Mouse (Mus musculus): ENCODE measurements around the gene Map4k4. TPM values are rescaled to one million over a fixed set of nuclear protein-coding genes. Genes with fewer than 3 reads are reported as not detected.

Map4k4 gene
- polyA plus RNA-seq, 1 experiment, result 54.5 TPM

- TF ChIP-seq CTCF (IDR thresholded peaks at IDR 0.05; ENCODE audit: low read depth, low read length) (no peak), POLR2A (IDR thresholded peaks at IDR 0.05; ENCODE audit: borderline replicate concordance, low read depth, low read length) (no peak)
- Histone ChIP-seq H3K4me1 (ENCODE audit: control insufficient read depth, insufficient read depth, low read length) (peaks cover 27% of the 10 kb centered on the region), H3K27ac (ENCODE audit: insufficient read depth, low read depth, low read length) (no peak overlapping the region), H3K4me3 (ENCODE audit: insufficient read depth, low read length) (no peak overlapping the region)
Observed at GRCm38 (mm10) chr1:39896581-39896980, 4.1 kb upstream of the Map4k4 start.

GRCm38 (mm10) chr1:39898686-39899085, 2.0 kb upstream of the Map4k4 start:
- Histone ChIP-seq H3K4me1 (ENCODE audit: control insufficient read depth, insufficient read depth, low read length) (peaks cover 36% of the 10 kb centered on the region), H3K27ac (ENCODE audit: insufficient read depth, low read depth, low read length) (no peak overlapping the region), H3K4me3 (ENCODE audit: insufficient read depth, low read length) (no peak overlapping the region)
- TF ChIP-seq POLR2A (IDR thresholded peaks at IDR 0.05; ENCODE audit: borderline replicate concordance, low read depth, low read length), result no peak
- TF ChIP-seq CTCF (IDR thresholded peaks at IDR 0.05; ENCODE audit: low read depth, low read length), result no peak

- Histone ChIP-seq H3K27ac (ENCODE audit: insufficient read depth, low read depth, low read length) (peak overlapping the region; percentile 77), H3K4me1 (ENCODE audit: control insufficient read depth, insufficient read depth, low read length) (peaks cover 37% of the 10 kb centered on the region)
Observed at GRCm38 (mm10) chr1:39901063-39901811, 524 bp downstream of the Map4k4 start.

GRCm38 (mm10) chr1:39901851-39902703, 1.4 kb downstream of the Map4k4 start:
- no peak for TF ChIP-seq POLR2A (IDR thresholded peaks at IDR 0.05; ENCODE audit: borderline replicate concordance, low read depth, low read length)
- no peak for TF ChIP-seq CTCF (IDR thresholded peaks at IDR 0.05; ENCODE audit: low read depth, low read length)
- Histone ChIP-seq H3K4me1 (ENCODE audit: control insufficient read depth, insufficient read depth, low read length) (peaks cover 35% of the 10 kb centered on the region), H3K4me3 (ENCODE audit: insufficient read depth, low read length) (peak overlapping the region; percentile 89), H3K27ac (ENCODE audit: insufficient read depth, low read depth, low read length) (peak overlapping the region; percentile 77)

More at GRCm38 (mm10) chr1:39901063-39901811, 524 bp downstream of the Map4k4 start:
- TF ChIP-seq POLR2A (IDR thresholded peaks at IDR 0.05; ENCODE audit: borderline replicate concordance, low read depth, low read length) (no peak), CTCF (IDR thresholded peaks at IDR 0.05; ENCODE audit: low read depth, low read length) (no peak)
- peak overlapping the region; percentile 89 for H3K4me3 ChIP-seq (ENCODE audit: insufficient read depth, low read length)

GRCm38 (mm10) chr1:39902704-39903151, 2.0 kb downstream of the Map4k4 start:
- Histone ChIP-seq H3K27ac (ENCODE audit: insufficient read depth, low read depth, low read length) (peak overlapping the region; percentile 77; the same call in 1 of the 2 replicates), H3K4me3 (ENCODE audit: insufficient read depth, low read length) (peak overlapping the region; percentile 89), H3K4me1 (ENCODE audit: control insufficient read depth, insufficient read depth, low read length) (peaks cover 38% of the 10 kb centered on the region)
- TF ChIP-seq POLR2A (IDR thresholded peaks at IDR 0.05; ENCODE audit: borderline replicate concordance, low read depth, low read length) (no peak), CTCF (IDR thresholded peaks at IDR 0.05; ENCODE audit: low read depth, low read length) (no peak)

- Histone ChIP-seq H3K27ac (ENCODE audit: insufficient read depth, low read depth, low read length) (no peak overlapping the region), H3K4me1 (ENCODE audit: control insufficient read depth, insufficient read depth, low read length) (peaks cover 39% of the 10 kb centered on the region), H3K4me3 (ENCODE audit: insufficient read depth, low read length) (no peak overlapping the region)
- TF ChIP-seq POLR2A (IDR thresholded peaks at IDR 0.05; ENCODE audit: borderline replicate concordance, low read depth, low read length) (no peak), CTCF (IDR thresholded peaks at IDR 0.05; ENCODE audit: low read depth, low read length) (no peak)
Observed at GRCm38 (mm10) chr1:39904720-39905119, 4.0 kb downstream of the Map4k4 start.

- H3K27ac ChIP-seq (ENCODE audit: insufficient read depth, low read depth, low read length), result no peak overlapping the region
- TF ChIP-seq POLR2A (IDR thresholded peaks at IDR 0.05; ENCODE audit: borderline replicate concordance, low read depth, low read length), result no peak
- TF ChIP-seq CTCF (IDR thresholded peaks at IDR 0.05; ENCODE audit: low read depth, low read length), result no peak
- no peak overlapping the region for H3K4me3 ChIP-seq (ENCODE audit: insufficient read depth, low read length)
- H3K4me1 ChIP-seq (ENCODE audit: control insufficient read depth, insufficient read depth, low read length), result peaks cover 39% of the 10 kb centered on the region
Observed at GRCm38 (mm10) chr1:39906921-39907320, 6.2 kb downstream of the Map4k4 start.

- Histone ChIP-seq H3K27ac (ENCODE audit: insufficient read depth, low read depth, low read length) (no peak overlapping the region), H3K4me1 (ENCODE audit: control insufficient read depth, insufficient read depth, low read length) (peaks cover 40% of the 10 kb centered on the region)
Observed at GRCm38 (mm10) chr1:39908976-39909375, 8.3 kb downstream of the Map4k4 start.

GRCm38 (mm10) chr1:39911446-39911845, 10.7 kb downstream of the Map4k4 start:
- Histone ChIP-seq H3K4me3 (ENCODE audit: insufficient read depth, low read length) (no peak overlapping the region), H3K27ac (ENCODE audit: insufficient read depth, low read depth, low read length) (no peak overlapping the region), H3K4me1 (ENCODE audit: control insufficient read depth, insufficient read depth, low read length) (peaks cover 39% of the 10 kb centered on the region)
- TF ChIP-seq CTCF (IDR thresholded peaks at IDR 0.05; ENCODE audit: low read depth, low read length) (peak; percentile 55), POLR2A (IDR thresholded peaks at IDR 0.05; ENCODE audit: borderline replicate concordance, low read depth, low read length) (no peak)

More at GRCm38 (mm10) chr1:39908976-39909375, 8.3 kb downstream of the Map4k4 start:
- no peak overlapping the region for H3K4me3 ChIP-seq (ENCODE audit: insufficient read depth, low read length)
- TF ChIP-seq CTCF (IDR thresholded peaks at IDR 0.05; ENCODE audit: low read depth, low read length) (no peak), POLR2A (IDR thresholded peaks at IDR 0.05; ENCODE audit: borderline replicate concordance, low read depth, low read length) (no peak)
